Mouse (Mus musculus): ENCODE data around the gene Lamc2. TPM values are rescaled to one million over a fixed set of nuclear protein-coding genes. Genes with fewer than 3 reads are reported as not detected.

Lamc2 gene
- polyA plus RNA-seq, 1 experiment, result 0.87 TPM

DNA sequence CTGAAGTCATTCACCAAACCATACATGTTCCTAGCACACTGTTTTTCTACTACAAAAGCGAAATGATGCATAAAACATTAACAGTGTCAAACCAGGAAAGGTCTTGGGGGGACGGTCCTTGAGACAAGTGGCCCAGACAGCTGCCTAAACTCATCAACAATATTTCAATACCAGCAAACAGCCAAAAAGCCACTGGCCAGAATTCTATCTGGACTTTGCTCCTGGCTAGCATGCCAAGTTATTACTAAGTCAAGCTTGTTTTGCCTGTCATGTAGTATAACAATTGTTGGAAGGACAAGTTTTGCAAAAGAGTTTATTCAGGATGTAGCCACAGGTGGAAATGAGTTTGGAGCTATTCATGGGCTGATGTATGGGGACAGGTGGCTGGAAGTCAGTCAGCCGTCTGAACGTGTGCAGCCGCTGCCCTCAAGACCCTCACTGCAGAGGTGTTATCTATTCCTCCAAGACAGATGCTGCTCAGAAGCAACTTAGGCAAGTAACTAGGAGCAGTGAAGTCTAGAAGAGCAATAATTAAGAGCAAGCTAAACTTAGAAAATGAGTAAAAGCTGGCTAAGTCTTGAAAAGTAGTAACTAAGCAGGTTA lies 29.1 kb downstream of the Lamc2 start:
- TF ChIP-seq FLI1 (IDR thresholded peaks at IDR 0.05; ENCODE audit: low read length) (no peak), GATA1 (IDR thresholded peaks at IDR 0.05; ENCODE audit: borderline replicate concordance, low read length) (no peak)

DNA sequence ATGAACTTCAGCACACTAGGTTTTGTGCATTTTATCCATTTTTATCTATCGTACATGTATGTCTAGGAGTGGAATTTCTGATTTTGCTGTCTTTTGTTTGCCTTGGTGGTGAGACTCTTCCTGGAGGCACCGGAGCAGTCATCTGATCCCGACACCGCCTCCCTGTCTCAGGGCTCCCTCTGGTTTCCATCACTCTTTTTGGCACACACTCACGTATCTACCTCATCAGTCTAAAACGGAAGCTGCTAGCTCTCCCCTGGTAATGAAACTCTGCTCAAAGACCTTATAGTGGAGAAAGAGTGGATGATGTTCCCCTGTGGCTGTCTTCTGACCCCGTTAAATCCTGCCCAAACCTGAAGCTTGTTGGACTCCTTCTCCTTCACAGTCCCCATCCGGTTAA lies 30.9 kb downstream of the Lamc2 start:
- no peak overlapping the region for H3K4me3 ChIP-seq (replicated peaks)

More for the DNA sequence above, 29.1 kb downstream of the Lamc2 start:
- Histone ChIP-seq H3K36me3 (replicated peaks; ENCODE audit: low read length) (no peaks in the 10 kb centered on the region), H3K4me1 (no peaks in the 10 kb centered on the region), H3K4me3 (replicated peaks) (no peak overlapping the region), H3K9me3 (no peaks in the 10 kb centered on the region), H3K27me3 (replicated peaks) (peaks cover 11% of the 10 kb centered on the region)

DNA sequence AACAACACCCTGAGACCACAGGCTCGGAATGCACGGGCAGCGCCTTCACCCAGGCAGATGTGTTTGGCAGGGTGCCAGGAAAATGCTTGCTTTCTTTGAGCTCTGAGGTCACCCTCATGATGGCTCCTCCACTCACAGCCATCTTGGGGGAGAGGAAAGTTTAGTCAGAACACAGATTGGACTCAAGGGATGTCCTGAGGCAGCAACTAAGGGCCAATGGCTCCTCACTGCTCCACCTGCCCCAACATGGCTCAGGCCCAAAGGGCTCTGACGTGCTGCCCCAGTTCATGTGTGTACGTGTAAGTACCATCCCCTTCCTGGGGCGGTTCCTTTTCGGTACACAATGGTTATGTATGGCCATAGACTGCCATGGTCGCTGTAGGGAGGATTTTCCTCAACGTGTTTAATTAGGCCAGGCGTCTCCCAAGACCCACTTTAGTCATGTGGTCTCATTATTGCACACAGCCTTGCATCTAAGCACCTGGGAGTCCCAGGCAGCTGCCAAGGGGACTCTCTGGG lies 32.6 kb downstream of the Lamc2 start:
- Histone ChIP-seq H3K4me1 (no peaks in the 10 kb centered on the region), H3K27me3 (replicated peaks) (peaks cover 10% of the 10 kb centered on the region), H3K36me3 (replicated peaks; ENCODE audit: low read length) (no peaks in the 10 kb centered on the region), H3K4me3 (replicated peaks) (no peak overlapping the region), H3K9me3 (no peaks in the 10 kb centered on the region)
- TF ChIP-seq GATA1 (IDR thresholded peaks at IDR 0.05; ENCODE audit: borderline replicate concordance, low read length) (no peak), FLI1 (IDR thresholded peaks at IDR 0.05; ENCODE audit: low read length) (no peak)

More for the DNA sequence above, 30.9 kb downstream of the Lamc2 start:
- TF ChIP-seq GATA1 (IDR thresholded peaks at IDR 0.05; ENCODE audit: borderline replicate concordance, low read length) (no peak), FLI1 (IDR thresholded peaks at IDR 0.05; ENCODE audit: low read length) (no peak)
- Histone ChIP-seq H3K27me3 (replicated peaks) (peaks cover 9% of the 10 kb centered on the region), H3K36me3 (replicated peaks; ENCODE audit: low read length) (no peaks in the 10 kb centered on the region), H3K4me1 (no peaks in the 10 kb centered on the region), H3K9me3 (no peaks in the 10 kb centered on the region)

DNA sequence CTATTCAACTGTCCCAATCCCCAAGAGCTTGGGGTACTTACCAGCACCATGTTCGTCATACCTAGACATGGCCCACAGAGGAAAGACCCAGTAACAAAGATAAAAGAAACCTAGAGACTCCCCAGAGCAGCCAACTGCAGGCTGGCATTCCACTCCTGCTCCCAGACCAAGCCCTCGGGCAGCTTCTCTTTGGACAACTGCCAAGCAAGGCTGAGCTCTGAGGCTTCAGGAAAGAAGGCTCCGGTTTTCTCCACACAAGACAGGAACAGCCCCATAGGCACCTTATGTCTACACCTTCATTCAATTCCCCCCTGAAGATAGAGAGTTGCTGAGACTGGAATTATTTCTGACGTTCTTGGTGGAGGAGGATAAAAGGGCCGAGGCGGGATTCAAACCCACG lies 33.7 kb downstream of the Lamc2 start:
- TF ChIP-seq FLI1 (IDR thresholded peaks at IDR 0.05; ENCODE audit: low read length) (no peak), GATA1 (IDR thresholded peaks at IDR 0.05; ENCODE audit: borderline replicate concordance, low read length) (no peak)
- Histone ChIP-seq H3K9me3 (no peaks in the 10 kb centered on the region), H3K36me3 (replicated peaks; ENCODE audit: low read length) (no peaks in the 10 kb centered on the region), H3K4me1 (no peaks in the 10 kb centered on the region), H3K27me3 (replicated peaks) (peaks cover 14% of the 10 kb centered on the region), H3K4me3 (replicated peaks) (no peak overlapping the region)

DNA sequence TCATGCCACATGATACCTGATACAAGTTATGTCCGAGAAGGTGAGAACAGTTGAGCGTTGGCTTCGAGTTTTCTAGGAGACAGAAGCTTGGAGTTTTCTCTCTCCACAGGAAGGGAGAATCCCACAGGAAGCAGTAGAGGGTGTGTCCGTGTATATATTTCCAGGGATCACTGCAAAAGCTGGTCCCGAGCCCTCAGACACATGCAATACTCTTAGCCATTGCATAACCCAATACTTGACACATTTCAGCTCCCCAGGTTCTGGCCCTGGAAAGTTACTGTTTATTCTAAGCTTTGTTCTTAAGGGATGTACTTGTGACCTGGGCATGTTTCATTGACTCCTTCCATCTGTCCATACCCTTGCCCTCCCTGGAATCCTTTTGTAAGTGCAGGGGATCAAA lies 40.5 kb downstream of the Lamc2 start:
- TF ChIP-seq FLI1 (IDR thresholded peaks at IDR 0.05; ENCODE audit: low read length) (no peak), GATA1 (IDR thresholded peaks at IDR 0.05; ENCODE audit: borderline replicate concordance, low read length) (no peak)
- H3K4me3 ChIP-seq (replicated peaks), result no peak overlapping the region

DNA sequence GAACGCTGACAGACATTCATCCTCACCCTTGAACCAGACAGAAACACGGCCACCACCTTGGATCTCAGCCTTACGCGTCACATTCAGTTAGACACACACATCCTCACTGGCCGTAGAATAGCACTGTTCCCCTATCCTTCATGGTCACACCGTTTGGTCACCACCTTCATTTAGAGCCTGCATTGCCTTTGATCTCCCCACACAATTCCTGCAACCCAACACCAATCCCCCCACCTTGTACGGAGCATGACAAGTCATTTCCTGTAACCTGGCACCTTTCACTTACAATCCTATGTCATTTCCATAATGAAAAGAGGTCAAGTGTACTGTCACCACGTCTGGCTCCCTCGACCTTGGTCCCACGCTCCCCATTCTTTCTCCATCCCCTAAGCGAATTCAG lies 42.2 kb downstream of the Lamc2 start:
- H3K4me1 ChIP-seq, result peaks cover 4% of the 10 kb centered on the region; the same call in 1 of the 2 replicates
- H3K36me3 ChIP-seq (replicated peaks; ENCODE audit: low read length), result no peaks in the 10 kb centered on the region
- peaks cover 8% of the 10 kb centered on the region for H3K9me3 ChIP-seq
- H3K27me3 ChIP-seq (replicated peaks), result peaks cover 9% of the 10 kb centered on the region
- H3K4me3 ChIP-seq (replicated peaks), result no peak overlapping the region
- TF ChIP-seq FLI1 (IDR thresholded peaks at IDR 0.05; ENCODE audit: low read length), result no peak
- no peak for TF ChIP-seq GATA1 (IDR thresholded peaks at IDR 0.05; ENCODE audit: borderline replicate concordance, low read length)

More for the DNA sequence above, 40.5 kb downstream of the Lamc2 start:
- Histone ChIP-seq H3K36me3 (replicated peaks; ENCODE audit: low read length) (no peaks in the 10 kb centered on the region), H3K4me1 (peaks cover 2% of the 10 kb centered on the region; the same call in 1 of the 2 replicates), H3K9me3 (peaks cover 8% of the 10 kb centered on the region), H3K27me3 (replicated peaks) (peaks cover 7% of the 10 kb centered on the region)

DNA sequence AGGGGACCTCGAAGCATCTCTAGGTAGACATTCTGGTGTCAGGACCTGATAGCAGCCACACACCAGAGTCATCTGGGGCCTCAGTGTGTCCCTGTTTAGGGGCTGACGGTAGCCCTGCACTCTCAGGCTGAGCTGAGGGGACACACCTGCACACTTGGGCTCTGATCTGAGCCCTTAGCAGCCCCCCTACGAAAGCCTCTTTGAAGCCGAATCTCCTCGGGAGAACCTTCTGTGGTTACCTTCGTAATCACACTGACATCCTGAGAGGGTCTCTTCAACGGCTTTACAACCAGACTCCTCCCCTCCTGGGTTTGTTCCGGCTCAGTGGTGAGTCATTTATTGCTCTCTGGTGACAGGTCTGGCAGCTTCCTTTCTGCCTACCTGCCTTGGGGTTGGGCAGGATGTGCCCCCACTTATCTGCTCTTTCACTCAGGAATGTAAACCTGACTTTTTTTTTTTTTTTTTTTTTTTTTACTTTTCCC lies 45.5 kb downstream of the Lamc2 start:
- TF ChIP-seq FLI1 (IDR thresholded peaks at IDR 0.05; ENCODE audit: low read length), result no peak
- no peak for TF ChIP-seq GATA1 (IDR thresholded peaks at IDR 0.05; ENCODE audit: borderline replicate concordance, low read length)
- peaks cover 8% of the 10 kb centered on the region for H3K9me3 ChIP-seq
- H3K27me3 ChIP-seq (replicated peaks), result peaks cover 2% of the 10 kb centered on the region
- no peaks in the 10 kb centered on the region for H3K36me3 ChIP-seq (replicated peaks; ENCODE audit: low read length)
- peaks cover 4% of the 10 kb centered on the region; the same call in 1 of the 2 replicates for H3K4me1 ChIP-seq
- no peak overlapping the region for H3K4me3 ChIP-seq (replicated peaks)

DNA sequence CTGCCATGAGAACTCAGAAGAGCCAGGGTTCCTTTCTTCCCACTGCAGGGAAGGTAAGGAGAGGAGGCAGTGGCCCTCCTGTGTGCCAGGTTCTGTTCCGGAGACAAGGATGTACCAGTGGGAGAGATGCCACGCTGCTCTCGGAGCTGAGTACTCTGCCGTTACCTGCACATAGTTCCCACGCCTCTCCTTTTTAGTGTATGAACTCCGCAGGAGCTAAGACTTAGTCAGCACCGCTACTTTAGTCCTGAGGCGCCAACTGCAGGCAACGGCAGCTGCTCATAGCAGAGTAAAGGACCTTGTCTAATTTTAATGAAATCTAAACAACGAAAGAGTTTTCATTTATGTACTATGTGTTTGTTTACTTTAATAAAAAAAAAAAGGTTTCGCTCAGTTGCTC lies 46.0 kb downstream of the Lamc2 start:
- H3K4me1 ChIP-seq, result peaks cover 4% of the 10 kb centered on the region; the same call in 1 of the 2 replicates

DNA sequence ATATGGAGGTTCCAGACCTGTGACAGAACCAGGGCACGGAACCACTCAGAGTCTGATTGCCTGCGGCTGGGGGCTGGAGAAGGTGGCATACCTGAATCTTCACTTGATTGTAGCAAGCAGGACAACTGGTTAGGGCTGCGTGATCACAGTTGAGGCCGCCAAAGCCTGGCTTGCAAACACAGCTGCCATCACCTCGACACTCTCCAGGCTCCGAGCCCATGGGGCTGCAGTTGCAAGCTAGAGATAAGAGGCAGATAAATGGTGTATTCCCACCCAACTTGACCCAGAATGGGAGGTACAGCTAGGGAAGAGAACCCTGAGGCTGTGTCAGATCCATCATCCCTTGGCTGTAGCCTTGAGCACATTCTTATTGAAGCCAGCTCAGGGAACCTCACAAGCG lies 46.6 kb downstream of the Lamc2 start:
- Histone ChIP-seq H3K9me3 (peaks cover 8% of the 10 kb centered on the region), H3K4me1 (peaks cover 4% of the 10 kb centered on the region; the same call in 1 of the 2 replicates), H3K4me3 (replicated peaks) (no peak overlapping the region), H3K36me3 (replicated peaks; ENCODE audit: low read length) (no peaks in the 10 kb centered on the region), H3K27me3 (replicated peaks) (peaks cover 2% of the 10 kb centered on the region)
- TF ChIP-seq FLI1 (IDR thresholded peaks at IDR 0.05; ENCODE audit: low read length), result no peak
- TF ChIP-seq GATA1 (IDR thresholded peaks at IDR 0.05; ENCODE audit: borderline replicate concordance, low read length), result no peak

More for the DNA sequence above, 46.0 kb downstream of the Lamc2 start:
- Histone ChIP-seq H3K27me3 (replicated peaks) (peaks cover 2% of the 10 kb centered on the region), H3K4me3 (replicated peaks) (no peak overlapping the region), H3K9me3 (peaks cover 8% of the 10 kb centered on the region), H3K36me3 (replicated peaks; ENCODE audit: low read length) (no peaks in the 10 kb centered on the region)
- no peak for TF ChIP-seq GATA1 (IDR thresholded peaks at IDR 0.05; ENCODE audit: borderline replicate concordance, low read length)
- TF ChIP-seq FLI1 (IDR thresholded peaks at IDR 0.05; ENCODE audit: low read length), result no peak

DNA sequence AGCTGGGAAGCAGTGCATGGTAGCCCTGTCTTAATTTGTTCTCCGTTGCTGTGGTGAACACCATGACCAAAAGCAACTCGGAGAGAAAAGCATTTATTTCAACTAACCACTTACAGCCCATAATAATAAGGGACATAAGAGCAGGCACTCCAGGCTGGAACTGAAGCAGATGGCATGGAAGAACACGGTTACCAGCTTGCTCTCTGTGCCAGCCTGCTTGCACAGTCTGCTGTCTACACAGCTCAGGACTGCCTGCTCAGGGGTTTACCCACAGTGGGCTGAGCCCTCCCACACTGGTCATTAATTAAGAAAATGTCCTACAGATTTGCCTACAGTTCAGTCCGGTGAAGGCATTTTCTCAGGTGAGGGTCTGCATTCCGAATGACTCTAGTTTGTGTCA lies 47.8 kb downstream of the Lamc2 start:
- Histone ChIP-seq H3K36me3 (replicated peaks; ENCODE audit: low read length) (no peaks in the 10 kb centered on the region), H3K4me1 (peaks cover 4% of the 10 kb centered on the region; the same call in 1 of the 2 replicates), H3K9me3 (peaks cover 8% of the 10 kb centered on the region), H3K4me3 (replicated peaks) (no peak overlapping the region), H3K27me3 (replicated peaks) (peaks cover 2% of the 10 kb centered on the region)
- TF ChIP-seq GATA1 (IDR thresholded peaks at IDR 0.05; ENCODE audit: borderline replicate concordance, low read length) (no peak), FLI1 (IDR thresholded peaks at IDR 0.05; ENCODE audit: low read length) (no peak)

Data from megakaryocyte, embryonic 14.5 days (primary cell).